ENCODE assay signal across 12 mouse cellular contexts in genomic region chr16:18073259-18073962, GRCm38 (mm10). TPM values are rescaled to one million over a fixed set of nuclear protein-coding genes. Genes with fewer than 3 reads are reported as not detected.
DNase-seq lines count a peak whose midpoint lies in the region; ATAC-seq and TF ChIP-seq lines count a peak whose summit lies in the region.
"Had no signal": no experiment of that assay in that cellular context is flagged by ENCODE, and none has a peak within 500 bp of the region (broad histone marks: within the 10 kb centered on the region; RNA-seq: fewer than 3 reads in every experiment).

No protein-coding gene starts in this region.

- no peak overlapping the region for H3ac ChIP-seq in myocyte (ENCODE audit: control insufficient read depth, insufficient read length)

- DNase-seq in frontal cortex, postnatal 25 days (ENCODE audit: low spot score in 2 of 2): no peak
- peak; percentile 45 for DNase-seq in 3134 (ENCODE audit: extremely low read depth, insufficient read length, low spot score)
- DNase-seq in T-cell, adult 2 months (ENCODE audit: low spot score): peak; percentile 39
- DNase-seq in right cerebral cortex, postnatal 10 days (ENCODE audit: low spot score in 2 of 2): no peak
- DNase-seq in adrenal gland, postnatal 36 days: no peak
- DNase-seq in adrenal gland, postnatal 14 days: no peak
- DNase-seq: cerebellum, adult 18-20 months had no signal

- H3K79me2 ChIP-seq in myocyte (ENCODE audit: control insufficient read depth, insufficient read depth): no peaks in the 10 kb centered on the region

- no peak for TF ChIP-seq POLR2A in myocyte (IDR thresholded peaks at IDR 0.05; ENCODE audit: insufficient read length, low read depth)

- no peaks in the 10 kb centered on the region for H3K27me3 ChIP-seq in myocyte (ENCODE audit: control insufficient read depth, insufficient read depth, insufficient read length)
- H3K27me3 ChIP-seq: embryonic facial prominence, embryonic 15.5 days; limb, embryonic 12.5 days; midbrain, embryonic 12.5 days had no signal

- no peak overlapping the region for H3K4me2 ChIP-seq in myocyte (ENCODE audit: low read depth)
- H3K4me2 ChIP-seq: embryonic facial prominence, embryonic 15.5 days; limb, embryonic 12.5 days; midbrain, embryonic 12.5 days had no signal

- no peaks in the 10 kb centered on the region for H3K36me3 ChIP-seq in myocyte (ENCODE audit: control insufficient read depth, insufficient read depth)

- peak; percentile 38; the same call in 1 of the 2 replicates for ATAC-seq in frontal cortex, adult (ENCODE audit: low TSS enrichment)

- H3K4me3 ChIP-seq in myocyte: no peak overlapping the region
- H3K4me3 ChIP-seq: embryonic facial prominence, embryonic 15.5 days; limb, embryonic 12.5 days; midbrain, embryonic 12.5 days had no signal

TF ChIP-seq in myocyte, 11 proteins besides CTCF, POLR2A, EP300 and RAD21:
- TF ChIP-seq E2F4 (IDR thresholded peaks at IDR 0.05; ENCODE audit: insufficient read depth): no peak
- peak; percentile 28 for TF ChIP-seq POLR2AphosphoS2 (IDR thresholded peaks at IDR 0.05; ENCODE audit: insufficient read length, low read depth)

RNA-seq across cellular contexts. Expression of gene Prodh, which starts 16.6 kb away (rescaled TPM):
- 3.0 TPM for polyA plus RNA-seq in myocyte (2012; fragmentation: generic; extraction: Trizol)
- 10 to 100 TPM; 13.1 to 47.7 TPM for total RNA-seq in adrenal gland, postnatal 36 days (2021)
- total RNA-seq in adrenal gland, postnatal 14 days (2021): 37.6 and 37.9 TPM in 2 replicates

RNA-seq across cellular contexts. Expression of gene Dgcr6, which starts 20.8 kb away (rescaled TPM):
- 67.2 TPM for polyA plus RNA-seq in myocyte (2012; fragmentation: generic; extraction: Trizol)
- 10 to 100 TPM; 55.4 to 85.3 TPM for total RNA-seq in adrenal gland, postnatal 36 days (2021)
- total RNA-seq in adrenal gland, postnatal 14 days (2021): 55.3 and 58.7 TPM in 2 replicates

RNA-seq across cellular contexts. Expression of gene Rtn4r, which starts 54.0 kb away (rescaled TPM):
- polyA plus RNA-seq in myocyte (2012; fragmentation: generic; extraction: Trizol): 0.26 TPM
- total RNA-seq in adrenal gland, postnatal 36 days (2021): under 1 TPM in 1 of 2 experiments, not detected in 1; 0.20 TPM
- 0.33 and 0.86 TPM in 2 replicates for total RNA-seq in adrenal gland, postnatal 14 days (2021)

Comparison
In these comparisons a context has a peak if more than half of its experiments do, and no peak if none do; other contexts are left out.
1. DNase-seq: peak in 3134 (single experiment) and T-cell, adult 2 months (single experiment); none in frontal cortex, postnatal 25 days (0 of 2), right cerebral cortex, postnatal 10 days (0 of 2), adrenal gland, postnatal 36 days (0 of 2) and adrenal gland, postnatal 14 days (single experiment).